Mouse (Mus musculus) CH12.LX (cell line): ENCODE measurements around the gene Bnc2. TPM values are rescaled to one million over a fixed set of nuclear protein-coding genes. Genes with fewer than 3 reads are reported as not detected.

Experiments used
- DNase-seq: peaks from one replicate; pipeline ENCODE4 v3.0.0-alpha.2; 2013; ENCODE audit errors: extremely low read depth
- H3K27ac ChIP-seq: 2 replicates; pipeline ENCODE4 v1.5.1; 2012; ENCODE audit warnings: low read depth, mild to moderate bottlenecking, control low read depth, moderate library complexity; ENCODE audit not compliant: insufficient read depth
- H3K27me3 ChIP-seq: replicated peaks from 2 replicates; pipeline ENCODE3; 2012; ENCODE audit warnings: inconsistent platforms
- H3K36me3 ChIP-seq, 2 experiments: replicated peaks in 1 of 2; 2 replicates each; pipeline versions ENCODE3 to v1.6.1; 2012; ENCODE audit warnings: inconsistent platforms in 1 of 2, low read length in 1 of 2, mild to moderate bottlenecking in 1 of 2, mixed read lengths in 1 of 2, moderate library complexity in 1 of 2; ENCODE audit not compliant: control insufficient read depth in 1 of 2, insufficient read depth in 1 of 2
- H3K4me1 ChIP-seq, 2 experiments: 2 replicates each; pipeline ENCODE4 v1.6.1; 2012; ENCODE audit warnings: inconsistent platforms in 1 of 2, moderate library complexity in 1 of 2; ENCODE audit not compliant: insufficient read depth in 2 of 2, control insufficient read depth in 1 of 2
- H3K4me2 ChIP-seq: 2 replicates; pipeline ENCODE4 v1.6.1; 2012; ENCODE audit warnings: low read depth, mild to moderate bottlenecking, control low read depth; ENCODE audit not compliant: poor library complexity, insufficient read depth, severe bottlenecking
- H3K4me3 ChIP-seq, 3 experiments: fragments of 150-350 bp in 1 of 3; sonication (generic) in 1 of 3; replicated peaks in 1 of 3; 2 replicates each; pipeline versions ENCODE3 to v1.5.1; 2011 to 2012; ENCODE audit warnings: low read depth in 2 of 3, low read length in 2 of 3, mild to moderate bottlenecking in 2 of 3, moderate library complexity in 2 of 3, control low read depth in 1 of 3, improper control_type of control experiment in 1 of 3, inconsistent platforms in 1 of 3, mixed read lengths in 1 of 3; ENCODE audit not compliant: poor library complexity in 1 of 3
- H3K79me2 ChIP-seq: replicated peaks from 2 replicates; pipeline ENCODE4 v1.6.1; 2012; ENCODE audit warnings: mild to moderate bottlenecking, moderate library complexity; ENCODE audit not compliant: control insufficient read depth, poor library complexity, insufficient read depth, severe bottlenecking; ENCODE audit errors: extremely low read depth
- H3K9ac ChIP-seq: 2 replicates; pipeline ENCODE4 v1.6.1; 2012; ENCODE audit warnings: low read depth, mild to moderate bottlenecking, control low read depth, moderate library complexity; ENCODE audit not compliant: insufficient read depth
- H3K9me3 ChIP-seq: replicated peaks from 2 replicates; pipeline ENCODE3; 2012; ENCODE audit warnings: low read length, inconsistent platforms, mixed read lengths
- E2F4 ChIP-seq: IDR thresholded peaks from 2 replicates; pipeline ENCODE4 v1.6.1; 2011; ENCODE audit warnings: low read depth, low read length, improper control_type of control experiment; ENCODE audit not compliant: insufficient replicate concordance
- IRF4 ChIP-seq: IDR thresholded peaks from 2 replicates; pipeline ENCODE4 v1.6.1; 2014; ENCODE audit warnings: low read depth, mild to moderate bottlenecking, inconsistent platforms, low read length, improper control_type of control experiment
- JUND ChIP-seq: conservative IDR thresholded peaks from 2 replicates; pipeline ENCODE4 v1.6.1; 2011; ENCODE audit warnings: low read depth, low read length, improper control_type of control experiment
- MAX ChIP-seq: IDR thresholded peaks from 2 replicates; pipeline ENCODE4 v1.6.1; 2011; ENCODE audit warnings: low read length, improper control_type of control experiment
- MEF2A ChIP-seq: IDR thresholded peaks from 2 replicates; pipeline ENCODE4 v1.6.1; 2014; ENCODE audit warnings: low read depth, mild to moderate bottlenecking, inconsistent platforms, low read length, improper control_type of control experiment, borderline replicate concordance
- POLR2A ChIP-seq: IDR thresholded peaks from 2 replicates; pipeline ENCODE4 v1.6.1; 2011; ENCODE audit warnings: low read depth, mild to moderate bottlenecking, improper control_type of control experiment, low read length
- TBP ChIP-seq: conservative IDR thresholded peaks from 2 replicates; pipeline ENCODE4 v1.6.1; 2011; ENCODE audit warnings: low read depth, low read length, improper control_type of control experiment
- UBTF ChIP-seq: IDR thresholded peaks from 2 replicates; pipeline ENCODE4 v1.6.1; 2012; ENCODE audit warnings: low read depth, mild to moderate bottlenecking, inconsistent platforms, low read length, improper control_type of control experiment, moderate library complexity
- USF1 ChIP-seq: IDR thresholded peaks from 2 replicates; pipeline ENCODE4 v1.6.1; 2014; ENCODE audit warnings: low read depth, mild to moderate bottlenecking, inconsistent platforms, low read length, improper control_type of control experiment
- USF2 ChIP-seq: conservative IDR thresholded peaks from 2 replicates; pipeline ENCODE4 v1.6.1; 2011; ENCODE audit warnings: low read depth, low read length, improper control_type of control experiment
- ZKSCAN1 ChIP-seq: IDR thresholded peaks from 2 replicates; pipeline ENCODE4 v1.6.1; 2012; ENCODE audit warnings: low read depth, inconsistent platforms, low read length, improper control_type of control experiment, borderline replicate concordance
- dilution Hi-C: fragments of 300-500 bp; cut with MboI; formaldehyde crosslinking; loops from 2 replicates; pipeline ENCODE4 v1.14.3; 2020; ENCODE audit warnings: low sequenced_read_pairs; ENCODE audit not compliant: extremely low pct_unique_long_range_greater_than_20kb, extremely low pct_ligation_motif_present
- in situ Hi-C: fragments of 300-500 bp; cut with MboI; formaldehyde crosslinking; loops from 3 replicates; pipeline ENCODE4 v1.14.3; 2019; ENCODE audit warnings: low sequenced_read_pairs, low pct_ligation_motif_present, low pct_unique_long_range_greater_than_20kb, mixed read lengths
- polyA plus RNA-seq: library from polyadenylated mRNA; unstranded; fragments of >175 nt; gene quantifications from 2 replicates; pipeline ENCODE4 v1.2.1, GENCODE M21; 2012; ENCODE audit warnings: low read depth; ENCODE audit not compliant: insufficient read length
- total RNA-seq, 2 experiments: library from RNA; depleted of rRNA; stranded (reverse); fragments of 300-350 nt in 1 of 2; fragments of >200 nt in 1 of 2; gene quantifications; 2 replicates each; pipeline ENCODE4 v1.2.3; 2012 to 2014

The Bnc2 gene
- not detected in 2 replicates for total RNA-seq (2012; rRNA removed)
- total RNA-seq (2014; rRNA removed): not detected in 2 replicates
- polyA plus RNA-seq: not detected in 2 replicates

DNA sequence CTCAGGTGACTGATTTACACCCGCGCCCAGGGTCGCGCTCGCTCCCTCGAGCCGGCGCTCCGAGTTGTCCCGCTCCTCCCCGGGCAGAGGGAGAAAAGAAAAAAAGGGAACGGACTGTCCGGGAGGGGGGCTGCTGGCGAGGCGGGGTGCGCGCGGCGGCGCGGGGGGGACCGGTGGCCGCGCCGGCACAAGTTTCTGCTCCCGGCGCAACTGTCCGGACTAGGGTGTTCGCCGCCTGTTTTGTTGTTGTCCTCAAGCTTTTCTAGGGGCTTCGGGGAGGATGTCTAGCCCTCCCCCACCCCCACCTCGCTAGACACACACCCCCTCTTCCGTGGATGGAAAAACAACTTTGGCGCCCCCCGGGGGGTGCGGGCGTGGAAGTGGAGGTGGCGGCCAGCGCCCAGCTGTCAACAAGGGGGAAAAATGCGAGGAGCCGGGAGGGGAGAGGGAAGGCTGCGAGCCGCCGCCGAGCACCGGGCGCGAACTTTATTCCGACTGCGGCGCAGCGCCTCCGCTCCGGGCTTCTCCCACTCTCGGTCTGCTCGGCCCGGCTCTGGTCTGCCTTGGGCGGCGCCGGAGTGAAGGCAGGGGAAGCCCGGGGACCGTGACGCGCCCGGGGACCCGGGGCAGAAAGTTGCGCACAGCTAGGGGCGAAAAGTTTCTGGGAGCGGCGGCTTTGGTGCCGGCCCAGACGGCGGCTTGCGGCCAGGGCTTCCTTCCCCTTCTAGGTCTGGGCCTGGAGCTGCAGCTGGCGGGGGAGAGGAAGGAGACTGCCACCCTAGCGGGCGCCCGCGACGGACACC is at the start of gene Bnc2:
Bnc2 (minus strand) TSS at position 105 of the 803 bp plus-strand sequence.
- DNase-seq: no peak
- TF ChIP-seq MAX (no peak), POLR2A (no peak), JUND (no peak), TBP (no peak), E2F4 (no peak), MEF2A (no peak), USF1 (no peak), ZKSCAN1 (no peak)
- in situ Hi-C loops (no loop called here), dilution Hi-C loops (no loop called here)
- Histone ChIP-seq H3K36me3 (no peaks in the 10 kb centered on the region), H3K4me1 (no peaks in the 10 kb centered on the region), H3K4me3 (no peak within 1 kb of the TSS), H3K27ac (no peak within 1 kb of the TSS), H3K4me2 (no peak within 1 kb of the TSS), H3K9ac (no peak within 1 kb of the TSS), H3K79me2 (no peaks in the 10 kb centered on the region), H3K9me3 (peaks cover 61% of the 10 kb centered on the region), H3K27me3 (no peaks in the 10 kb centered on the region)

DNA sequence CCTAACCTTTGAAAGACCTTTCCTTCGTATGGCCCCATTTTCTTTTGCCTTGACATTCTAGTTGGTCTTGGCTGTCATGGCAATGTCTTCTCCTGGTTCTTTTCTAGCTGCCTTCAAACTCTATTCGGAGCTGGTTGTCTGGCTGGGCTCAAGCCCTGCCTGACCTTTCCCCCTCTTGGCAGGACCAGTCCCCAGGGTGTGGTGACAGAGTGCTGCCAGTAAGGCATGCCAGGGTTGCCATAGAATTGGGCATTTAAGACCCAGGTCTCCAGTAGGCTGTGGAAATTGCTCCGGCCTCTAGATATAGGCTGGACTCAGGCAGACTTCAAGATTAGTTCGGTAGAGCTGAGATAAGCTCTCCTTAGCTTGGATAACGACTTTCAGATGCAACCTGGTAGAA is 32.9 kb upstream of the Bnc2 start:
- no peaks in the 10 kb centered on the region for H3K79me2 ChIP-seq
- H3K4me3 ChIP-seq: no peak overlapping the region
- H3K27me3 ChIP-seq: no peaks in the 10 kb centered on the region
- no peaks in the 10 kb centered on the region for H3K4me1 ChIP-seq
- no peak overlapping the region for H3K9ac ChIP-seq
- TF ChIP-seq E2F4: no peak
- TF ChIP-seq UBTF: no peak
- TF ChIP-seq IRF4: no peak
- TF ChIP-seq USF2: no peak
- no peak overlapping the region for H3K27ac ChIP-seq
- dilution Hi-C loops: no loop called here
- H3K9me3 ChIP-seq: peaks cover 65% of the 10 kb centered on the region
- in situ Hi-C loops: no loop called here
- DNase-seq: no peak
- no peaks in the 10 kb centered on the region for H3K36me3 ChIP-seq
- no peak overlapping the region for H3K4me2 ChIP-seq
